Mouse (Mus musculus) ovary, postnatal 36 days (tissue): ENCODE measurements around the gene Ctnnd1.
"Not testable (repeated sequence)": the region's sequence is repeated elsewhere in the genome, so short reads cannot be mapped to it uniquely, and the experiment has no call there.

Experiments
- DNase-seq: peaks from one replicate; pipeline ENCODE4 v3.0.0; 2022; ENCODE audit warnings: low spot score, mixed read lengths

Gene Ctnnd1

GRCm38 (mm10) chr2:84650464-84651195 is at the start of gene Ctnnd1:
Gene Ctnnd1, minus strand, starts transcription at chr2:84650765.
- DNase-seq: peak; percentile 76

- no peak for DNase-seq
These were observed 44.6 kb upstream of the Ctnnd1 start for GRCm38 (mm10) chr2:84695007-84695695.

- DNase-seq: no peak
These were observed 39.5 kb upstream of the Ctnnd1 start for GRCm38 (mm10) chr2:84690050-84690449.

GRCm38 (mm10) chr2:84688080-84688844 is 37.7 kb upstream of the Ctnnd1 start:
- no peak for DNase-seq

GRCm38 (mm10) chr2:84682605-84683183 is 32.1 kb upstream of the Ctnnd1 start:
- DNase-seq: no peak

DNA sequence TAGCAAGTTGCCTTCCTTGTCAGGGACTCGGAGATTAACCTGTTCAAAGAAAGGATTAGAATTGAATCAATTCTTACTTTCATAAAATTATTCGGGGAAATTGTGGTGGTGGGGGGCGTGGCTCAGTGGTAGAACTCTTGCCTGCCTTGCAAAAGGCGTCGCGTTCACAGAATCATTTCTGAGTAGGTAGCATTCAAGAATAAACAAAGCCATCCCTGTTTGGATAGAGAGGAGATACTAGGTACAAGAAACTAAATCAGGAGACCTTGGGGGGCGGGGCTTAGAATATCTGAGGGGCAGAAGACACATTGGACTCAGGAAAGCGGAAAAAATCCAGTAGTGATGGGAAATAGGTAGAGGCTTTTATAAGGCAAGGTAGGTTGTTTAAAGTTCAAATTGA is 28.5 kb upstream of the Ctnnd1 start, which contains the start of gene Tmx2:
Gene Tmx2, minus strand, starts transcription at position 125 of the 400 bp plus-strand sequence.
- DNase-seq: no peak

- peak; percentile 80 for DNase-seq
These were observed 27.7 kb upstream of the Ctnnd1 start, which contains the start of the genes Gm28635 and Med19 for GRCm38 (mm10) chr2:84677968-84678880. Gene Gm28635, minus strand, starts transcription at chr2:84678041. Gene Med19, plus strand, starts transcription at chr2:84678402.

DNA sequence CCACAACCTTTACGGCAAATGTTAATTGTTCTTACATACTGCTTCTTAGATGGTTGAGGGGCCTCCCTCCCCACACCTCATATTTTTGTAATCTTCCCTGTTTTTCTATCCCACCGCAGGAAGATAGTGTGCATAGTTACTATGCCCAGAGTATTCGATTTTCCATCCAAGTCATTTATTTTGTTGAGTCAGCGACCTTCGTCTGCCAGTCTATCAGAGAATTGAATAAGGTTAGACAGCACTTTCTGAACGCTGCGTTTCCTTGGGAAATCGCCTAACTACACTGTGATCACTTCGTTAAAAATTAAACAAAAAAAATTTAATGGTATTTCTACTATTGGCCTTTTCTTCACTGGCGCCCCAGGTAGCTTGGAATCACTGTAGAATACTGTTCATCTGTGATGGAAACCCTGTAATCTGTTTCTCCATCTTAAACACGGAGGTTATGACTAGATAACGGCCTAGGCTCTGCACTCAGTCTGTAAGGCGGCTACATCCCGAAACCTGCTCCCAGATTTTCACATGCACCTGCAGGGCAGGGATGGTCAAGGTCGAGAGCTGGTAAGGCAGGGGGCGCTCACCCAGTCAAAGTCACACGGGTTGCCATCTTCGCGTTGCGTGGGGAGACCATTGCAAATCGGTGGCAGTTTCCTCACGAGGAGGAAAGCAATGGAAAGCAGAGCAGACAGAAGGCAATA is 26.9 kb upstream of the Ctnnd1 start:
- DNase-seq: no peak

DNA sequence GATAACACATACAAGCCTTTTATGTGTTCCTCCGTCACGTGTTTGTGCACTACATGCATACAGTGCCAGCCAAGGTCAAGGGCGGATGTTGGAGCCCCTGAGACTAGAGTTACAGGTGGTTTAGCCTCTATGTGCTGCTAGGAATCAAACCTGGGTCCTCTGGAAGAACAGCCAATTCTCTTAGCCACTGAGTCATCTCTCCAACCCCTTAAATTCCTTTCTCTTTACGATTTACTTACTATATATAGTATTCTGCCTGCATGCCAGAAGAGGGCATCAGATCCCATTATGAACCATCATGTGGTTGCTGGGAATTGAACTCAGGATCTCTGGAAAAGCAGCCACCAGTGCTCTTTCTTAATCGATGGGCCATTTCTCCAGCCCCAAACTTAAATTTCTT is 21.0 kb upstream of the Ctnnd1 start:
- not testable (repeated sequence) for DNase-seq

DNA sequence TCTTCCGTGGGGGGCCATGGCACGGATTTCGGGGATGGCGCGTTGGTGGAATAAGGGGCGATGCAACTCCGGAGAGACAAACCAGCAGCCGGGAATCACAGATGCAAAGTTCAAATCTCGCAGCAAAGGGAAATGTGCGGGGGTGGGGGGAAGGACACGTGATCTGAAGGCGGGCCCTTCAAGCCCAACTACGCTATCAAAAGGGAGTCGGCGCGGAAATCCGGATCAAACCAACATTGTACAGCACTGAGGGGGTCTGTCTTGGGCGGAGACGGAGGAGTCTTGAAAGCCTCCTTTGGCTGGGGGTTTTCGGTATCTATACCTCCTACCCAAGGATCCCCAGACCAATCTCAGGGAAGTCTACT is 20.0 kb upstream of the Ctnnd1 start, which contains the start of gene Selenoh:
Gene Selenoh, minus strand, starts transcription at position 202 of the 365 bp plus-strand sequence.
- peak; percentile 78 for DNase-seq

GRCm38 (mm10) chr2:84669828-84670568 is 19.4 kb upstream of the Ctnnd1 start:
- no peak for DNase-seq

- no peak for DNase-seq
These were observed 15.5 kb upstream of the Ctnnd1 start for GRCm38 (mm10) chr2:84666081-84666480.

DNA sequence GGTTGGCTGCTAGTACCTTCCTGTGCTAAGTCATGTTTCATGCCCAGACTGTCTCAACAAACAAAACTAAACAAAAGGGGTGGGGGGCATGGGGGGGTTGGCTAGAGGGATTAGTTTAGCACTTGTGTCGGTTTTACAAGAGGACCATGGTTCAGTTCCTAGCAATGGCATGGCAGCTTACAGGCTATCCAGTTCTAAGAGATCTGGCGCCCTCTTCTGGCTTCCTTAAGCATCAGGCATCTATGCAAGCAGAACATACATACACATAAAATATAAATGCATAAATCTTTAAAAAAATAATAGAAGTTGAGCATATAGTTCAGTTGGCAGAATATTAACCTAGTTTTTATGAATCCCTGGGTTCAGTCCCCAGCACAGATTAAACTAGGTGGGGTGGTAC is 12.3 kb upstream of the Ctnnd1 start:
- no peak for DNase-seq

- DNase-seq: no peak
These were observed 9.7 kb upstream of the Ctnnd1 start for GRCm38 (mm10) chr2:84660253-84660652.

DNA sequence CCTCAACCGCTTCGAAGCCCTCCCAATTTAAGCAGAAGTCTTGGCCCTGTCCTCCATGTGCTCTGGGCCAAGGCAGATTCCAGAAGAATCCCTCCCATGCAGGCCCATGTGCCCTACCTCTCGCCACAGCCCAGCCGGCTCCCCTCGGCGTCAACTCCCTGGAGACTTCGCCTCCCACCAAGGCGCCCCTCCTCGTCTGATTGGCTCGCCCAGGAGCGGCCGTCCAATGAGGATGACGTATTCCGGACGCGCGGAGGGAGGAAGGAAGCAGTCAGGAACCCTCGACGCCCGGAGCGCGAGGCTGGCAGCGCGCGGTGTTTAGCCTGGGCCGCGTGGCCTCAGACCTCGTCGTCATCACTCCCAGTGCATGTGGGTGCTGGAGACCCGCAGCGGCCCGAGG is 8.2 kb upstream of the Ctnnd1 start, which contains the start of gene Btbd18:
Gene Btbd18, plus strand, starts transcription at position 274 of the 400 bp plus-strand sequence.
- DNase-seq: no peak

DNA sequence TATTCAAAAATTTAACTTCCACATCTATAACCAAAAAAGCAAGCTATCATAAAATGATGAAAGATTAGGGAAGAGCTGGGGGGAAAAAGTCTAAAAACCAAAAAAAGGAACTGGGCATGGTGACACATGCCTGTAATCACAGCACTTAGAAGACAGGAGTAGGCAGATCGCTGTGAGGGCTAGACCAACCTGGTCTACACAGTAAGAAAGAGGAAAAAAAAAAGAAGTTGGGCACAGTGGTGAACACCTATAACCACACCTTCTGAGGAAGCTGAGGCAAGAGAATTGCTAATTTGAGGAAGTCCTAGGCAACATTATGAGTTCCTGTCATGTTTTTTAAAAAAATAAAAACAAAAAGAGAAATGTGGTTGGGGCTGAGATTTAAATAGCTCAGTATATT is 5.3 kb upstream of the Ctnnd1 start:
- DNase-seq: no peak

DNA sequence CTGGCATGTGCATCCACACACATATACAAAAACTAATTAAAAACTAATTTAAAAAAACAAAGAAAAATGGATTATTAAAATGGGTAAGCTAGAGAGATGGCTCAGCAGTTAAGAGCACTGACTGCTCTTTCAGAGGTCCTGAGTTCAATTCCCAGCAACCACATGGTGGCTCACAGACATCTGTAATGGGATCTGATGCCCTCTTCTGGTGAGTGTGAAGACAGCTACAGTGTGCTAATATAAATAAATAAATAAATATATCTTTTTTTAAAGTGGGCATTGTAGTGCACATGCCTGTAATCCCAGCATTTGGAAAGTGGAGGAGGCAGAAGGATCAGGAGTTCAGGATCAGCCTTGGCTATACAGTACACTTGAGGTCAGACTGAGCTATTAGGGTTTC is 2.8 kb upstream of the Ctnnd1 start:
- no peak for DNase-seq

- DNase-seq: no peak
These were observed 891 bp downstream of the Ctnnd1 start for GRCm38 (mm10) chr2:84649674-84650073.

- no peak for DNase-seq
These were observed 2.2 kb downstream of the Ctnnd1 start for GRCm38 (mm10) chr2:84648369-84648768.
